Mouse (Mus musculus) midbrain, embryonic 14.5 days (tissue): ENCODE measurements around the gene Snrpg. TPM values are rescaled to one million over a fixed set of nuclear protein-coding genes. Genes with fewer than 3 reads are reported as not detected.
"Not testable (repeated sequence)": the region's sequence is repeated elsewhere in the genome, so short reads cannot be mapped to it uniquely, and the experiment has no call there.

Experiments
- ATAC-seq: fragments of 200-750 bp; cut with Nextera tagmentation; 2 replicates; pipeline ENCODE4 v1.8.0; 2017; ENCODE audit warnings: moderate number of reproducible peaks, moderate library complexity; ENCODE audit not compliant: low FRiP score, low TSS enrichment
- DNase-seq: peaks from one replicate; pipeline ENCODE4 v3.0.0-alpha.2; 2015
- H3K27ac ChIP-seq: fragments of 300-500 bp; sonication (generic); replicated peaks from 2 replicates; pipeline ENCODE4 v1.5.1; 2014; ENCODE audit warnings: mild to moderate bottlenecking, low read depth, low read length, moderate library complexity
- H3K27me3 ChIP-seq: fragments of 300-500 bp; sonication (generic); 2 replicates; pipeline ENCODE4 v1.6.1; 2014; ENCODE audit warnings: low read length, control low read depth, mixed read lengths; ENCODE audit not compliant: control insufficient read depth, insufficient read depth
- H3K36me3 ChIP-seq: fragments of 300-500 bp; sonication (generic); 2 replicates; pipeline ENCODE4 v1.6.1; 2014; ENCODE audit warnings: low read length, control low read depth; ENCODE audit not compliant: control insufficient read depth, insufficient read depth
- H3K4me1 ChIP-seq: fragments of 300-500 bp; sonication (generic); 2 replicates; pipeline ENCODE4 v1.6.1; 2014; ENCODE audit warnings: mild to moderate bottlenecking, antibody characterized with exemption, low read length, control low read depth; ENCODE audit not compliant: control insufficient read depth, insufficient read depth
- H3K4me2 ChIP-seq: fragments of 300-500 bp; sonication (generic); 2 replicates; pipeline ENCODE4 v1.6.1; 2014; ENCODE audit warnings: mild to moderate bottlenecking, low read length, moderate library complexity
- H3K4me3 ChIP-seq: fragments of 300-500 bp; sonication (generic); replicated peaks from 2 replicates; pipeline ENCODE4 v1.5.1; 2014; ENCODE audit warnings: low read depth, low read length
- H3K9ac ChIP-seq: fragments of 300-500 bp; sonication (generic); replicated peaks from 2 replicates; pipeline ENCODE4 v1.6.1; 2014; ENCODE audit warnings: mild to moderate bottlenecking, low read length, moderate library complexity
- H3K9me3 ChIP-seq: fragments of 300-500 bp; sonication (generic); 2 replicates; pipeline ENCODE4 v1.6.1; 2016; ENCODE audit warnings: low read length, control low read depth, mixed read lengths; ENCODE audit not compliant: control insufficient read depth
- WGBS: fragments of 180-500 bp; shearing (Covaris S2); extraction: QIAGEN DNeasy Blood & Tissue Kit; methylation state at CpG from one replicate; pipeline ENCODE4 v1.1.7; 2014; 5-methylcytosine and 5-hydroxymethylcytosine counted together
- polyA plus RNA-seq: library from polyadenylated mRNA; unstranded; fragments of >200 nt; fragmentation: Nextera tagmentation; extraction: Ambion mirVana; gene quantifications from 2 replicates; pipeline ENCODE4 v1.2.1, GENCODE M21; 2014

The Snrpg gene
- polyA plus RNA-seq, 1 experiment from 2014 or later: 480 TPM

GRCm38 (mm10) chr6:86371950-86372516, 929 bp downstream of the Snrpg start:
- Histone ChIP-seq H3K27ac (peak overlapping the region; percentile 96), H3K9me3 (no peaks in the 10 kb centered on the region), H3K9ac (peak overlapping the region; percentile 78), H3K4me2 (peak overlapping the region; percentile 93), H3K27me3 (no peaks in the 10 kb centered on the region), H3K36me3 (peaks cover 14% of the 10 kb centered on the region), H3K4me1 (peaks cover 17% of the 10 kb centered on the region), H3K4me3 (peak overlapping the region; percentile 80)
- 5% methylated on average over 12 of the region's 12 CpGs for WGBS
- no peak for ATAC-seq
- DNase-seq: no peak

- no peak for ATAC-seq
- 88% methylated on average over 6 of the region's 6 CpGs for WGBS
- no peak for DNase-seq
- Histone ChIP-seq H3K27ac (no peak overlapping the region), H3K27me3 (no peaks in the 10 kb centered on the region), H3K36me3 (peaks cover 26% of the 10 kb centered on the region), H3K9ac (no peak overlapping the region), H3K4me2 (no peak overlapping the region), H3K4me3 (no peak overlapping the region), H3K4me1 (peaks cover 17% of the 10 kb centered on the region), H3K9me3 (no peaks in the 10 kb centered on the region)
Observed at GRCm38 (mm10) chr6:86373556-86373955, 2.5 kb downstream of the Snrpg start.

DNA sequence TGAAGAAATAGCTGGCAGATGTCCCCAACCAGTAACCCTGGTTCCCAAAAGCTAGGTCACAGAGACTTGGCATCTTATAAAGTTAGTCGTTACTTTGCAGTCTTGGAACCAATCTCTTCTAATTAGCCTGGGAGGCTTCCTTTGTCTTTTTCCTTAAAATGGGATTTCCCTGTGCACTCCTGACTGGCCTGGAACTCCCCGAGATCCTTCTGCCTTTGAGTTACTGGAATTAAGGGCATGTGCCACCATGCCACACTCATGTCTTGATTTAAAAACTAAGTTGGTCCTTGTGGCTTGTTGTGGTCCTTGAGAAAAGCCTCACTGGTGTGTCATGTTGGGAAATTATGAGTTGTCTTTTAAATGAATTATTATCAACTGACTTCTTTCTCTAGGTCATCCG, 7.2 kb downstream of the Snrpg start:
- H3K9ac ChIP-seq: no peak overlapping the region
- H3K27me3 ChIP-seq: no peaks in the 10 kb centered on the region
- no peak overlapping the region for H3K27ac ChIP-seq
- ATAC-seq (no peak), DNase-seq (no peak)
- no peaks in the 10 kb centered on the region for H3K4me1 ChIP-seq
- no peak overlapping the region for H3K4me2 ChIP-seq
- H3K9me3 ChIP-seq: no peaks in the 10 kb centered on the region
- H3K36me3 ChIP-seq: peaks cover 40% of the 10 kb centered on the region
- H3K4me3 ChIP-seq: no peak overlapping the region
- 91% methylated on average over 3 of the region's 3 CpGs for WGBS

- not testable (repeated sequence) for DNase-seq, ATAC-seq, H3K9ac ChIP-seq, H3K4me3 ChIP-seq, H3K4me1 ChIP-seq, H3K4me2 ChIP-seq, H3K27me3 ChIP-seq, H3K9me3 ChIP-seq, H3K27ac ChIP-seq
- H3K36me3 ChIP-seq: peaks cover 44% of the 10 kb centered on the region
- whole genome bisulfite sequencing: 77% methylated on average over 8 of the region's 8 CpGs
Observed at GRCm38 (mm10) chr6:86380112-86380511, 9.0 kb downstream of the Snrpg start.

DNA sequence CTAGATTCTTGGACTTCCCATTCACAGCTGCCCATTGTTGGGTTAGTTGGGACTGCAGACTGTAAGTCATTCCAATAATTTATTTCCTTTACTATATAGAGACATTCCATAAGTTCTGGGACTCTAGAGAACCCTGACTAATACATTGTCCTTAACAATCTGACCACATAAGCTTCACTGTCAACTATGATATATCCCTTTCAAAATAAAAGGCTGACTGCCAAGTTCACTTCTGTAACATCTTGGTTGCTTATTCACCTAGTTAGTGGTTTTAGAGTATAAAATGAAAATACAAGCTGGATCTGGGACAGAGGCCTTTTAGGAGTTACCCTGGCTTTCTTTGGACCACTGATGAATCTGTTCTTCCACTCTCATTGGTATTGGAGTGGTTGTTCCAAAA, 11.4 kb downstream of the Snrpg start:
- H3K36me3 ChIP-seq: peaks cover 52% of the 10 kb centered on the region

DNA sequence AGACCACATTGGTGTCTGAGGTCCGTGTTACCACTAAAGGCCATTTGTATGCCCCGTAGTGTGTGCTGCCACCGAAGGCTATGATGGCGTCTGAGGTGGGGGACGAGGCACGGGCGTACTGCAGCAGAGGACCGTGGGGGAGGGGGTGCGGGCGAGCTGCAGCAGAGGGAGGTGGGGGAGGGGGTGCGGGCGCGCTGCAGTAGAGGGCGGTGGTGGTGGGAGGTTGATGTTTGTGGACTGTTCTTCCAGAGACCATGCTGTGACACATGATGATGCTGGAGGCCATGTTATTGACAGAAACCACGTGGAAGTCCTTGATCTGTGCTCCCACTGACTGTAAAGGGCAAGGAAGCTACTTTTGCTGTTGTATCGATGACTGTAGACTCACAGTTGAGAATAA, 12.3 kb downstream of the Snrpg start:
- peaks cover 52% of the 10 kb centered on the region for H3K36me3 ChIP-seq
- H3K27me3 ChIP-seq: no peaks in the 10 kb centered on the region
- H3K9me3 ChIP-seq: no peaks in the 10 kb centered on the region
- no peak overlapping the region for H3K4me2 ChIP-seq
- no peaks in the 10 kb centered on the region for H3K4me1 ChIP-seq
- WGBS: 45% methylated on average over 16 of the region's 16 CpGs
- H3K4me3 ChIP-seq: no peak overlapping the region
- no peak overlapping the region for H3K9ac ChIP-seq
- no peak overlapping the region for H3K27ac ChIP-seq
- DNase-seq: no peak
- ATAC-seq: no peak

More for the DNA sequence above, 11.4 kb downstream of the Snrpg start:
- Histone ChIP-seq H3K27me3 (no peaks in the 10 kb centered on the region), H3K9ac (no peak overlapping the region), H3K27ac (no peak overlapping the region), H3K4me3 (no peak overlapping the region), H3K4me2 (no peak overlapping the region), H3K4me1 (no peaks in the 10 kb centered on the region), H3K9me3 (no peaks in the 10 kb centered on the region)
- ATAC-seq (no peak), DNase-seq (no peak)

DNA sequence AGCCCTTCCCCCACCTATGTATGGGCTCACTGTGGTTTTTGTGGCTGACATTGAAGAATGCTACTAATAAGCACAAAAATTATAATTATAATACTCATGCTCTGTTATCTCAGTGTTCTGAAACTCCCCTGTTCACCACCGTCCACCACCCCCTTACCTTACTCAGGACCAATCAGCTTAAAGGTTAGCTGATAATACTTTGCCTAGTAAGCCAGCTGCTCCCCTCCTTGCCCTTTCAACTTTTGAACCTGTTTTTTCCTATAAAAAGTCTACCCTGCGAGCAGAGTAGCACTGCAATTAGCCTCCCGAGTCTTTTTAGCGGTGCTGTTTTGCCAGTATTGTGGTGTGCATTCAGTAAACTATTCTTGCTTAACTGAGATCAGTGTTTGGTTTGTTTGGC, 13.6 kb downstream of the Snrpg start:
- H3K27ac ChIP-seq: no peak overlapping the region
- WGBS: 76% methylated on average over 4 of the region's 4 CpGs
- no peak overlapping the region for H3K9ac ChIP-seq
- no peak for DNase-seq
- no peaks in the 10 kb centered on the region for H3K4me1 ChIP-seq
- no peaks in the 10 kb centered on the region for H3K9me3 ChIP-seq
- peaks cover 52% of the 10 kb centered on the region for H3K36me3 ChIP-seq
- no peak overlapping the region for H3K4me3 ChIP-seq
- ATAC-seq: no peak
- no peaks in the 10 kb centered on the region for H3K27me3 ChIP-seq
- no peak overlapping the region for H3K4me2 ChIP-seq

GRCm38 (mm10) chr6:86385362-86386104, 14.4 kb downstream of the Snrpg start:
- no peaks in the 10 kb centered on the region for H3K9me3 ChIP-seq
- WGBS: 87% methylated on average over 5 of the region's 5 CpGs
- no peaks in the 10 kb centered on the region for H3K4me1 ChIP-seq
- no peaks in the 10 kb centered on the region for H3K27me3 ChIP-seq
- H3K36me3 ChIP-seq: peaks cover 57% of the 10 kb centered on the region
- no peak overlapping the region for H3K9ac ChIP-seq
- ATAC-seq (no peak), DNase-seq (no peak)
- no peak overlapping the region for H3K27ac ChIP-seq
- H3K4me3 ChIP-seq: no peak overlapping the region
- H3K4me2 ChIP-seq: no peak overlapping the region

GRCm38 (mm10) chr6:86387313-86387712, 16.2 kb downstream of the Snrpg start:
- no peak overlapping the region for H3K27ac ChIP-seq
- ATAC-seq (no peak), DNase-seq (no peak)
- 86% methylated on average over 12 of the region's 12 CpGs for WGBS
- no peak overlapping the region for H3K9ac ChIP-seq
- peaks cover 75% of the 10 kb centered on the region for H3K36me3 ChIP-seq
- no peaks in the 10 kb centered on the region for H3K4me1 ChIP-seq
- no peak overlapping the region for H3K4me2 ChIP-seq
- H3K27me3 ChIP-seq: no peaks in the 10 kb centered on the region
- H3K9me3 ChIP-seq: no peaks in the 10 kb centered on the region
- no peak overlapping the region for H3K4me3 ChIP-seq
